Mouse (Mus musculus) small intestine, adult 2 months (tissue): ENCODE measurements around the gene Omt2b.

Source experiments
- CTCF ChIP-seq: fragments of 200-500 bp; IDR thresholded peaks from 2 replicates; pipeline ENCODE4 v1.5.1; 2012; ENCODE audit warnings: low read depth, mild to moderate bottlenecking, control low read depth, inconsistent platforms, low read length, moderate library complexity, mixed read lengths; ENCODE audit not compliant: insufficient replicate concordance, insufficient read length; ENCODE audit errors: extremely low read depth
- POLR2A ChIP-seq: fragments of 200-500 bp; IDR thresholded peaks from 2 replicates; pipeline ENCODE4 v1.6.1; 2012; ENCODE audit warnings: low read depth, mild to moderate bottlenecking, control low read depth, inconsistent platforms, low read length, moderate library complexity

GRCm38 (mm10) chr9:78368671-78369293 is 41.4 kb downstream of the Omt2b start:
- TF ChIP-seq CTCF (no peak), POLR2A (no peak)
